Mouse (Mus musculus): ENCODE results near the gene Fcamr. TPM values are rescaled to one million over a fixed set of nuclear protein-coding genes. Genes with fewer than 3 reads are reported as not detected.

Gene Fcamr
- total and polyA plus RNA-seq, 3 experiments, result 0.17 to 1.7 TPM; not detected in 1

DNA sequence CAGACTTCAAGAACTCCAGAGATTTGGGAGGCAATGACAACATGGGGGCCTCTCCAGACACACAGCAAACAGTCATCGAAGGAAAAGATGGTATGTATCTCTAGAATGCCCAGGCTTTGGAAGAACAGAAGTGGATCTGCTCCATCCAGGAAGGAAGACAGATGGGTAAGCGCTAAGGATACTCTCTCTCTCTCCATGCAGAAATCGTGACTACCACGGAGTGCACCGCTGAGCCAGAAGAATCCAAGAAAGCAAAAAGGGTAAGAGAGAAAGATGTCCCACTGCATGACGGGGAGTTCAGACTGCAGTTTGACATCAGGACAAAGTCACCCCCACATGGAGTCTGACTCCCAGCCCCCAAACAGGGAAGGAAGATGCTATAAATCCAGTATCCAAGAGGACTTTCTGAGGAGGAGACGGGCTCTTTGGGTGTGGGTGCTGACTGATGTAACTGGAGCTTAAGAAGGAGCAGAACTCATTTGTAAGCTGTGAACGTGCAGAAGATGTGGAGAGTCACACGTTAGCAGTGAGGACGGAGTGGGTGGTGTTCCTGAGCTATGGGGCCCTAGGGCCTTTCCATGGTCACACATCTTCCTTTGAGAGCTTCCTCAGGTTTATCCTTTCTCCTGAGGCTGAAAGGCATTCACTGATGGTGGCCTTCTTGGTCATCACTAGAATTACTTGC is 49.0 kb downstream of the Fcamr start:
- peak overlapping the region; percentile 31; the same call in 1 of the 2 replicates for H3K27ac ChIP-seq (ENCODE audit: insufficient read depth, low read depth)
- no peak overlapping the region for H3K9ac ChIP-seq (ENCODE audit: insufficient read depth, low read depth)
- H3K79me2 ChIP-seq (replicated peaks; ENCODE audit: control insufficient read depth, extremely low read depth, insufficient read depth, poor library complexity, severe bottlenecking), result no peaks in the 10 kb centered on the region
- dilution Hi-C loops (cut with MboI; ENCODE audit: extremely low pct_ligation_motif_present, extremely low pct_unique_long_range_greater_than_20kb, low sequenced_read_pairs), result no loop called here
- no peak overlapping the region for H3K4me3 ChIP-seq (replicated peaks in 1 of 3; ENCODE audit: low read depth in 2 of 3, low read length in 2 of 3, poor library complexity in 1 of 3)
- in situ Hi-C loops (cut with MboI; ENCODE audit: low pct_ligation_motif_present, low pct_unique_long_range_greater_than_20kb, low sequenced_read_pairs), result no loop called here
- no peaks in the 10 kb centered on the region for H3K9me3 ChIP-seq (replicated peaks; ENCODE audit: low read length)
- peaks cover 2% of the 10 kb centered on the region for H3K27me3 ChIP-seq (replicated peaks)
- H3K36me3 ChIP-seq (replicated peaks in 1 of 2; ENCODE audit: control insufficient read depth in 1 of 2, insufficient read depth in 1 of 2, low read length in 1 of 2), result no peaks in the 10 kb centered on the region
- TF ChIP-seq MAZ (IDR thresholded peaks at IDR 0.05; ENCODE audit: low read depth, low read length) (0 out of 2 replicates have a peak, but pooled peaks have one; percentile 6), ZC3H11A (IDR thresholded peaks at IDR 0.05; ENCODE audit: low read depth, low read length) (no peak), BHLHE40 (IDR thresholded peaks at IDR 0.05; ENCODE audit: low read depth, low read length) (peak; percentile 56)
- no peak overlapping the region for H3K4me2 ChIP-seq (ENCODE audit: insufficient read depth, low read depth, poor library complexity, severe bottlenecking)
- H3K4me1 ChIP-seq (ENCODE audit: control insufficient read depth in 1 of 2, insufficient read depth in 2 of 2), result peaks cover 17 to 57% of the 10 kb centered on the region in 2 experiments
- DNase-seq (ENCODE audit: extremely low read depth), result no peak

GRCm38 (mm10) chr1:130850405-130850804 is 49.7 kb downstream of the Fcamr start:
- Histone ChIP-seq H3K27me3 (replicated peaks) (peaks cover 2% of the 10 kb centered on the region), H3K4me1 (ENCODE audit: control insufficient read depth in 1 of 2, insufficient read depth in 2 of 2) (peaks cover 17 to 57% of the 10 kb centered on the region in 2 experiments), H3K4me2 (ENCODE audit: insufficient read depth, low read depth, poor library complexity, severe bottlenecking) (peak overlapping the region; percentile 35; the same call in 1 of the 2 replicates), H3K27ac (ENCODE audit: insufficient read depth, low read depth) (peak overlapping the region; percentile 81), H3K36me3 (replicated peaks in 1 of 2; ENCODE audit: control insufficient read depth in 1 of 2, insufficient read depth in 1 of 2, low read length in 1 of 2) (no peaks in the 10 kb centered on the region), H3K79me2 (replicated peaks; ENCODE audit: control insufficient read depth, extremely low read depth, insufficient read depth, poor library complexity, severe bottlenecking) (no peaks in the 10 kb centered on the region), H3K4me3 (replicated peaks in 1 of 3; ENCODE audit: low read depth in 2 of 3, low read length in 2 of 3, poor library complexity in 1 of 3) (peak overlapping the region in 1 of 3 experiments; percentile 13), H3K9me3 (replicated peaks; ENCODE audit: low read length) (no peaks in the 10 kb centered on the region), H3K9ac (ENCODE audit: insufficient read depth, low read depth) (no peak overlapping the region)
- dilution Hi-C loops (cut with MboI; ENCODE audit: extremely low pct_ligation_motif_present, extremely low pct_unique_long_range_greater_than_20kb, low sequenced_read_pairs), result no loop called here
- peak; percentile 86 for DNase-seq (ENCODE audit: extremely low read depth)
- in situ Hi-C loops (cut with MboI; ENCODE audit: low pct_ligation_motif_present, low pct_unique_long_range_greater_than_20kb, low sequenced_read_pairs), result no loop called here
- TF ChIP-seq POLR2A (IDR thresholded peaks at IDR 0.05; ENCODE audit: low read depth, low read length), result peak; percentile 34; the same call in 1 of the 2 replicates
- TF ChIP-seq ELF1 (IDR thresholded peaks at IDR 0.05; ENCODE audit: low read depth, low read length), result no peak
- no peak for TF ChIP-seq MXI1 (IDR thresholded peaks at IDR 0.05; ENCODE audit: low read depth, low read length)
- peak; percentile 6; the same call in 1 of the 2 replicates for TF ChIP-seq IRF4 (IDR thresholded peaks at IDR 0.05; ENCODE audit: low read depth, low read length)
- no peak for TF ChIP-seq MAFK (IDR thresholded peaks at IDR 0.05; ENCODE audit: insufficient replicate concordance, low read length)
- TF ChIP-seq MAZ (IDR thresholded peaks at IDR 0.05; ENCODE audit: low read depth, low read length), result 0 out of 2 replicates have a peak, but pooled peaks have one; percentile 46
- peak; percentile 80; the same call in 1 of the 2 replicates for TF ChIP-seq TBP (conservative IDR thresholded peaks at IDR 0.05; ENCODE audit: low read depth, low read length)
- no peak for TF ChIP-seq GABPA (IDR thresholded peaks at IDR 0.05; ENCODE audit: insufficient replicate concordance, low read depth, low read length)
- peak; percentile 98 for TF ChIP-seq MEF2A (IDR thresholded peaks at IDR 0.05; ENCODE audit: borderline replicate concordance, low read depth, low read length)
- peak; percentile 59; the same call in 1 of the 2 replicates for TF ChIP-seq TCF12 (IDR thresholded peaks at IDR 0.05; ENCODE audit: low read depth, low read length)
- TF ChIP-seq ZKSCAN1 (IDR thresholded peaks at IDR 0.05; ENCODE audit: borderline replicate concordance, low read depth, low read length), result no peak
- peak; percentile 83 for TF ChIP-seq EP300 (IDR thresholded peaks at IDR 0.05; ENCODE audit: low read length)
- no peak for TF ChIP-seq E2F4 (IDR thresholded peaks at IDR 0.05; ENCODE audit: insufficient replicate concordance, low read depth, low read length)
- TF ChIP-seq BHLHE40 (IDR thresholded peaks at IDR 0.05; ENCODE audit: low read depth, low read length), result peak; percentile 45; the same call in 1 of the 2 replicates
- TF ChIP-seq JUN (IDR thresholded peaks at IDR 0.05; ENCODE audit: insufficient read depth, low read depth, low read length), result no peak
- TF ChIP-seq RAD21 (IDR thresholded peaks at IDR 0.05; ENCODE audit: low read depth, low read length), result no peak; the same call in 1 of the 2 replicates
- TF ChIP-seq ZNF384 (IDR thresholded peaks at IDR 0.05; ENCODE audit: low read depth, low read length), result no peak
- TF ChIP-seq RCOR1 (conservative IDR thresholded peaks at IDR 0.05; ENCODE audit: low read depth, low read length), result no peak
- peak; percentile 8; the same call in 1 of the 2 replicates for TF ChIP-seq NELFE (IDR thresholded peaks at IDR 0.05; ENCODE audit: low read depth, low read length)
